Mouse (Mus musculus) forebrain, postnatal 0 days (tissue): Measurements from ENCODE around the gene Tcf7l1. TPM values are rescaled to one million over a fixed set of nuclear protein-coding genes. Genes with fewer than 3 reads are reported as not detected.

Source experiments
- ATAC-seq: fragments of 200-750 bp; cut with Nextera tagmentation; 2 replicates; pipeline ENCODE4 v1.8.0; 2017; ENCODE audit warnings: mild to moderate bottlenecking, moderate library complexity
- DNase-seq: peaks from one replicate; pipeline ENCODE4 v3.0.0-alpha.2; 2015
- H3K27ac ChIP-seq: fragments of 300-500 bp; sonication (generic); 2 replicates; pipeline ENCODE4 v1.5.1; 2014; ENCODE audit warnings: low read depth, mild to moderate bottlenecking, antibody characterized with exemption, low read length, moderate library complexity, mixed read lengths
- H3K27me3 ChIP-seq: fragments of 300-500 bp; sonication (generic); 2 replicates; pipeline ENCODE4 v1.6.1; 2014; ENCODE audit warnings: mild to moderate bottlenecking, low read length, mixed read lengths; ENCODE audit not compliant: insufficient read depth
- H3K36me3 ChIP-seq: fragments of 300-500 bp; sonication (generic); 2 replicates; pipeline ENCODE4 v1.6.1; 2014; ENCODE audit warnings: mild to moderate bottlenecking, moderate library complexity; ENCODE audit not compliant: insufficient read depth
- H3K4me1 ChIP-seq: fragments of 300-500 bp; sonication (generic); 2 replicates; pipeline ENCODE4 v1.6.1; 2014; ENCODE audit warnings: antibody characterized with exemption; ENCODE audit not compliant: insufficient read depth
- H3K4me2 ChIP-seq: fragments of 300-500 bp; sonication (generic); 2 replicates; pipeline ENCODE4 v1.6.1; 2014; ENCODE audit warnings: low read depth, mild to moderate bottlenecking, moderate library complexity
- H3K4me3 ChIP-seq: fragments of 300-500 bp; sonication (generic); 2 replicates; pipeline ENCODE4 v1.5.1; 2014; ENCODE audit warnings: low read depth, low read length, mixed read lengths
- H3K9ac ChIP-seq: fragments of 300-500 bp; sonication (generic); 2 replicates; pipeline ENCODE4 v1.6.1; 2014; ENCODE audit warnings: mild to moderate bottlenecking
- H3K9me3 ChIP-seq: fragments of 300-500 bp; sonication (generic); 2 replicates; pipeline ENCODE4 v1.6.1; 2016; ENCODE audit warnings: low read length
- CTCF ChIP-seq: sonication (generic); IDR thresholded peaks from 2 replicates; pipeline ENCODE4 v1.5.1; 2016; ENCODE audit warnings: antibody characterized with exemption, control low read depth, low read depth
- WGBS: fragments of 180-500 bp; shearing (Covaris S2); extraction: QIAGEN DNeasy Blood & Tissue Kit; methylation state at CpG from one replicate; pipeline ENCODE4 v1.1.7; 2014; 5-methylcytosine and 5-hydroxymethylcytosine counted together
- polyA plus RNA-seq: library from polyadenylated mRNA; unstranded; fragments of >200 nt; fragmentation: Nextera tagmentation; extraction: Ambion mirVana; gene quantifications from 2 replicates; pipeline ENCODE4 v1.2.1, GENCODE M21; 2015
- total RNA-seq: library from RNA; depleted of rRNA; stranded (reverse); fragments of >200 nt; gene quantifications from 2 replicates; pipeline ENCODE4 v1.2.3, GENCODE M21; 2014

The Tcf7l1 gene
- total and polyA plus RNA-seq, 2 experiments from 2014 or later, result 1.1 to 4.5 TPM

- ATAC-seq, result no peak
- WGBS, result 45% methylated on average over 9 of the region's 9 CpGs
- TF ChIP-seq CTCF, result no peak
- H3K36me3 ChIP-seq, result no peaks in the 10 kb centered on the region
- peaks cover 8% of the 10 kb centered on the region; the same call in 1 of the 2 replicates for H3K4me1 ChIP-seq
- H3K27me3 ChIP-seq, result no peaks in the 10 kb centered on the region; the same call in 1 of the 2 replicates
- H3K9me3 ChIP-seq, result no peaks in the 10 kb centered on the region
- H3K9ac ChIP-seq, result no peak overlapping the region
- peak overlapping the region; percentile 42; the same call in 1 of the 2 replicates for H3K4me2 ChIP-seq
- no peak for DNase-seq
- H3K27ac ChIP-seq, result no peak overlapping the region
- no peak overlapping the region for H3K4me3 ChIP-seq
Observed at GRCm38 (mm10) chr6:72825762-72826161, 36.7 kb upstream of the Tcf7l1 start.

GRCm38 (mm10) chr6:72824971-72825737 lies 36.1 kb upstream of the Tcf7l1 start:
- Histone ChIP-seq H3K9ac (peak overlapping the region; percentile 43), H3K27ac (no peak overlapping the region), H3K36me3 (no peaks in the 10 kb centered on the region), H3K27me3 (no peaks in the 10 kb centered on the region; the same call in 1 of the 2 replicates), H3K4me1 (peaks cover 8% of the 10 kb centered on the region; the same call in 1 of the 2 replicates), H3K4me3 (peak overlapping the region; percentile 24), H3K9me3 (no peaks in the 10 kb centered on the region), H3K4me2 (peak overlapping the region; percentile 42)
- TF ChIP-seq CTCF, result no peak
- DNase-seq (no peak), ATAC-seq (peak; percentile 43)
- WGBS, result 2% methylated on average over 26 of the region's 26 CpGs

- no peak overlapping the region for H3K4me3 ChIP-seq
- ATAC-seq (no peak; the same call in 1 of the 2 replicates), DNase-seq (no peak)
- TF ChIP-seq CTCF, result no peak
- no peak overlapping the region for H3K27ac ChIP-seq
- no peaks in the 10 kb centered on the region for H3K36me3 ChIP-seq
- no peaks in the 10 kb centered on the region for H3K9me3 ChIP-seq
- 76% methylated on average over 9 of the region's 9 CpGs for WGBS
- H3K9ac ChIP-seq, result no peak overlapping the region
- H3K27me3 ChIP-seq, result no peaks in the 10 kb centered on the region
- H3K4me2 ChIP-seq, result no peak overlapping the region
- no peaks in the 10 kb centered on the region for H3K4me1 ChIP-seq
Observed at GRCm38 (mm10) chr6:72813456-72813855, 24.4 kb upstream of the Tcf7l1 start.

GRCm38 (mm10) chr6:72810248-72810647 lies 21.2 kb upstream of the Tcf7l1 start:
- no peaks in the 10 kb centered on the region for H3K4me1 ChIP-seq
- H3K27me3 ChIP-seq, result no peaks in the 10 kb centered on the region
- 73% methylated on average over 7 of the region's 7 CpGs for WGBS
- H3K9ac ChIP-seq, result no peak overlapping the region
- no peak overlapping the region for H3K4me2 ChIP-seq
- no peaks in the 10 kb centered on the region for H3K36me3 ChIP-seq
- no peak overlapping the region for H3K4me3 ChIP-seq
- no peak for TF ChIP-seq CTCF
- DNase-seq (no peak), ATAC-seq (no peak)
- no peak overlapping the region for H3K27ac ChIP-seq
- no peaks in the 10 kb centered on the region for H3K9me3 ChIP-seq

- Histone ChIP-seq H3K27ac (no peak overlapping the region), H3K36me3 (no peaks in the 10 kb centered on the region), H3K4me3 (no peak overlapping the region), H3K4me1 (no peaks in the 10 kb centered on the region), H3K27me3 (no peaks in the 10 kb centered on the region), H3K9me3 (no peaks in the 10 kb centered on the region), H3K4me2 (no peak overlapping the region), H3K9ac (no peak overlapping the region)
- DNase-seq, result no peak
- WGBS, result 74% methylated on average over 4 of the region's 4 CpGs
- TF ChIP-seq CTCF, result no peak
- no peak for ATAC-seq
Observed at GRCm38 (mm10) chr6:72809522-72810149, 20.6 kb upstream of the Tcf7l1 start.

GRCm38 (mm10) chr6:72808342-72808741 lies 19.3 kb upstream of the Tcf7l1 start:
- H3K9ac ChIP-seq, result no peak overlapping the region
- H3K4me1 ChIP-seq, result no peaks in the 10 kb centered on the region
- H3K9me3 ChIP-seq, result no peaks in the 10 kb centered on the region
- no peak overlapping the region for H3K4me2 ChIP-seq
- 77% methylated on average over 3 of the region's 3 CpGs for WGBS
- no peaks in the 10 kb centered on the region for H3K36me3 ChIP-seq
- no peak overlapping the region for H3K27ac ChIP-seq
- H3K4me3 ChIP-seq, result no peak overlapping the region
- no peak for TF ChIP-seq CTCF
- DNase-seq (no peak), ATAC-seq (no peak)
- no peaks in the 10 kb centered on the region for H3K27me3 ChIP-seq

GRCm38 (mm10) chr6:72803669-72804068 lies 14.6 kb upstream of the Tcf7l1 start:
- no peaks in the 10 kb centered on the region for H3K9me3 ChIP-seq
- no peaks in the 10 kb centered on the region for H3K4me1 ChIP-seq
- TF ChIP-seq CTCF, result no peak
- 86% methylated on average over 6 of the region's 6 CpGs for WGBS
- DNase-seq (no peak), ATAC-seq (no peak)
- no peak overlapping the region for H3K27ac ChIP-seq
- no peak overlapping the region for H3K4me3 ChIP-seq
- H3K27me3 ChIP-seq, result no peaks in the 10 kb centered on the region
- no peak overlapping the region for H3K4me2 ChIP-seq
- no peaks in the 10 kb centered on the region for H3K36me3 ChIP-seq
- no peak overlapping the region for H3K9ac ChIP-seq
